Mouse (Mus musculus) lung, adult 2 months (tissue): ENCODE results near the gene Gm3417.

ENCODE experiments used
- CTCF ChIP-seq: fragments of 200-500 bp; IDR thresholded peaks from 2 replicates; pipeline ENCODE4 v1.5.1; 2011; ENCODE audit warnings: mild to moderate bottlenecking, low read length, control low read depth; ENCODE audit not compliant: insufficient read depth
- POLR2A ChIP-seq: fragments of 200-500 bp; IDR thresholded peaks from 2 replicates; pipeline ENCODE4 v1.6.1; 2011; ENCODE audit warnings: low read depth, mild to moderate bottlenecking, control low read depth, low read length, borderline replicate concordance; ENCODE audit errors: extremely low read depth

DNA sequence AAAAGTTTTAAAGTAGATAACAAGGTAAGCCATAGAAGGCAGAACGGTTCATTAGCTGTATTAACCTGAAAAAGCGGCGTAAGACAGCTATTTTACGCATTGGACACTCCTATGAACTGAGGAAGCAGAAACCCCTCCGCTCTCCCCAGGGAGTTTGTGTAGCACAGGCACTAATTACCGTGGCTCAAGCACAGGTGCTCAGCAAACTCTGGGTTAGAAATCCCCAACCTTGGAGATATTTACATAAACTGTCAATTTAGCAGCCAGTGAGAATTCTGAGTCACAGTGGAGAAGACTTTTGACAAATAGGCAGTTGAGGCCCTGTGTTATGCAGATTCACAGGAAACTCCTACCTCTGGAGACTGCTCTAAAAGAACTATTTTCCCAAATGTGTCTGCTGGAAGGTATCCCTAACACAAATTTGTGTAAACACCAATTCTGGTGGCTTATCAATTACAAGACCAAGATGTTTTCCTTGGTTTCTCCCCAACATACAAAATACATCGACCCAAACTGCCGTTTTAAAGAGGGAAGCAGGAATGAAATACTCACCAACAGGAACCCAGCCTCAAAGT lies 50.9 kb downstream of the Gm3417 start:
- TF ChIP-seq CTCF (no peak), POLR2A (no peak)
